Mouse (Mus musculus) mature B cell (primary cell): ENCODE measurements around the gene Rcn1.

Experiments used
- in situ Hi-C: fragments of 300-500 bp; cut with MboI; formaldehyde crosslinking; loops from 2 replicates; pipeline ENCODE4 v1.14.3; 2019

The Rcn1 gene

GRCm38 (mm10) chr2:105394375-105394774 lies 4.7 kb downstream of the Rcn1 start:
- in situ Hi-C loops, result no loop called here

- in situ Hi-C loops, result no loop called here
Measured at GRCm38 (mm10) chr2:105392514-105392913, 6.6 kb downstream of the Rcn1 start.

GRCm38 (mm10) chr2:105391414-105391784 lies 7.7 kb downstream of the Rcn1 start:
- in situ Hi-C loops, result no loop called here

- in situ Hi-C loops, result no loop called here
Measured at GRCm38 (mm10) chr2:105390653-105391413, 8.3 kb downstream of the Rcn1 start.

GRCm38 (mm10) chr2:105389007-105389890 lies 9.9 kb downstream of the Rcn1 start:
- in situ Hi-C loops, result no loop called here

- in situ Hi-C loops, result no loop called here
Measured at GRCm38 (mm10) chr2:105386418-105386817, 12.7 kb downstream of the Rcn1 start.

- in situ Hi-C loops, result no loop called here
Measured at GRCm38 (mm10) chr2:105384998-105385397, 14.1 kb downstream of the Rcn1 start.

GRCm38 (mm10) chr2:105383063-105383462 lies 16.1 kb downstream of the Rcn1 start:
- in situ Hi-C loops, result no loop called here

GRCm38 (mm10) chr2:105380757-105381319 lies 18.3 kb downstream of the Rcn1 start:
- in situ Hi-C loops, result no loop called here

GRCm38 (mm10) chr2:105379682-105380081 lies 19.4 kb downstream of the Rcn1 start:
- in situ Hi-C loops, result no loop called here

- in situ Hi-C loops, result no loop called here
Measured at GRCm38 (mm10) chr2:105375705-105376104, 23.4 kb downstream of the Rcn1 start.

GRCm38 (mm10) chr2:105375261-105375660 lies 23.9 kb downstream of the Rcn1 start:
- in situ Hi-C loops, result no loop called here

GRCm38 (mm10) chr2:105373658-105374057 lies 25.5 kb downstream of the Rcn1 start:
- in situ Hi-C loops, result no loop called here

- in situ Hi-C loops, result no loop called here
Measured at GRCm38 (mm10) chr2:105372727-105373126, 26.4 kb downstream of the Rcn1 start.

- in situ Hi-C loops, result no loop called here
Measured at GRCm38 (mm10) chr2:105372156-105372555, 27.0 kb downstream of the Rcn1 start.

GRCm38 (mm10) chr2:105370698-105371097 lies 28.4 kb downstream of the Rcn1 start:
- in situ Hi-C loops, result no loop called here

- in situ Hi-C loops, result no loop called here
Measured at GRCm38 (mm10) chr2:105370240-105370639, 28.9 kb downstream of the Rcn1 start.

- in situ Hi-C loops, result no loop called here
Measured at GRCm38 (mm10) chr2:105367623-105368022, 31.5 kb downstream of the Rcn1 start.

- in situ Hi-C loops, result no loop called here
Measured at GRCm38 (mm10) chr2:105358040-105358439, 41.1 kb downstream of the Rcn1 start.

GRCm38 (mm10) chr2:105356791-105357190 lies 42.3 kb downstream of the Rcn1 start:
- in situ Hi-C loops, result no loop called here

GRCm38 (mm10) chr2:105348886-105349285 lies 50.2 kb downstream of the Rcn1 start:
- in situ Hi-C loops, result no loop called here

GRCm38 (mm10) chr2:105339993-105340392 lies 59.1 kb downstream of the Rcn1 start:
- in situ Hi-C loops, result no loop called here
